Mouse (Mus musculus): Measurements from ENCODE around the gene Myo3b.

GRCm38 (mm10) chr2:70092665-70093064 lies 53.7 kb downstream of the Myo3b start:
- no peak for TF ChIP-seq CTCF (IDR thresholded peaks at IDR 0.05; ENCODE audit: extremely low read depth, insufficient read length, insufficient replicate concordance, low read depth, low read length)
- TF ChIP-seq POLR2A (IDR thresholded peaks at IDR 0.05; ENCODE audit: low read depth, low read length) = no peak
